Mouse (Mus musculus): ENCODE results near the gene Smad6.

DNA sequence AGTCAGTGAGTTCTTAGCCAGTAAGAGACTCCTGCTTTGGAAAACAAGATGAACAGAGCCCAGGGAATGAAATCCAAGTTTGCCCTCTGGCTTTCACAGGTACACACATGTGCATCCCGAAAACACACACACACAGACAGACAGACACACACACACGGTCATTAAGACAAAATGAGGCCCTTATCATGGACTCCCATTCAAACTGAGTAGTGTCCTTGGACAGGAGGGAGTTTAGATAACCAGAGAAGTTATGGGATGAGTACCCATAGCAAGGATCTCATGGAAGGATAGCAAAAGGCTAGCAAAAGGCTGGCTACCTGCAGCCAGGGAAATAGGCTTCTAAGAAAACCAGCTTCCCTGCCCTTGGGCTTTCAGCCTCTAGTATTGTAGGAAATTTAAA is 29.4 kb upstream of the Smad6 start:
- TF ChIP-seq EP300 (IDR thresholded peaks at IDR 0.05; ENCODE audit: low read depth) (peak; percentile 87), CTCF (IDR thresholded peaks at IDR 0.05; ENCODE audit: low read depth) (no peak)
